Mouse (Mus musculus) thymus, adult 2 months (tissue): ENCODE data around the gene Calm3.

Experiments used
- CTCF ChIP-seq: fragments of 200-500 bp; IDR thresholded peaks from 2 replicates; pipeline ENCODE4 v1.5.1; 2012; ENCODE audit warnings: mild to moderate bottlenecking, control low read depth, low read length, moderate library complexity, borderline replicate concordance; ENCODE audit not compliant: control insufficient read depth, poor library complexity, insufficient read depth; ENCODE audit errors: extremely low read depth
- POLR2A ChIP-seq: fragments of 200-500 bp; IDR thresholded peaks from 2 replicates; pipeline ENCODE4 v1.6.1; 2012; ENCODE audit warnings: mild to moderate bottlenecking, low read length, control low read depth, moderate library complexity; ENCODE audit not compliant: control insufficient read depth, poor library complexity, insufficient read depth; ENCODE audit errors: extremely low read depth

DNA sequence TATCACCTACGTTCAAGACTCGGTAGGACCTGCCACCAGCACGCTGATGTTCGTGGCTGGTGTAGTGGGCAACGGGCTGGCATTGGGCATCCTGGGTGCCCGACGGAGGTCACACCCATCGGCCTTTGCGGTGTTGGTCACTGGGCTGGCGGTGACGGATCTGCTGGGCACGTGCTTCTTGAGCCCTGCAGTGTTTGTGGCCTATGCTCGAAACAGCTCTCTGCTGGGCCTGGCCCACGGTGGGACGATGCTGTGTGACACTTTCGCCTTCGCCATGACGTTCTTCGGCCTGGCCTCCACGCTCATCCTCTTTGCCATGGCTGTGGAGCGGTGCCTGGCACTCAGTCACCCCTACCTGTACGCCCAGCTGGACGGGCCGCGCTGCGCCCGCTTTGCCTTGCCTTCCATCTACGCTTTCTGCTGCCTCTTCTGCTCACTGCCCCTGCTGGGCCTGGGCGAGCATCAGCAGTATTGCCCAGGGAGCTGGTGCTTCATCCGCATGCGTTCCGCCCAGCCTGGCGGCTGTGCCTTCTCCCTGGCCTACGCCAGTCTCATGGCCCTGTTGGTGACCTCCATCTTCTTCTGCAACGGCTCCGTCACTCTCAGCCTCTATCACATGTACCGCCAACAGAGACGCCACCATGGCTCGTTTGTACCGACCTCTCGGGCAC lies 16.9 kb downstream of the Calm3 start:
- TF ChIP-seq POLR2A (no peak), CTCF (no peak)
